Mouse (Mus musculus): ENCODE data around the gene Slc35f5. TPM values are rescaled to one million over a fixed set of nuclear protein-coding genes. Genes with fewer than 3 reads are reported as not detected.

The Slc35f5 gene
- polyA plus RNA-seq, 1 experiment, result 14.5 TPM

GRCm38 (mm10) chr1:125624376-125625076 is 64.1 kb downstream of the Slc35f5 start:
- TF ChIP-seq USF1 (IDR thresholded peaks at IDR 0.05; ENCODE audit: low read depth) (no peak), CEBPB (IDR thresholded peaks at IDR 0.05; ENCODE audit: insufficient read depth, poor library complexity, severe bottlenecking) (no peak), MYOD1 (IDR thresholded peaks at IDR 0.05; ENCODE audit: control insufficient read depth in 1 of 3, insufficient read length in 2 of 3, low read depth in 2 of 3) (no peak), E2F4 (IDR thresholded peaks at IDR 0.05; ENCODE audit: insufficient read depth) (no peak), REST (IDR thresholded peaks at IDR 0.05; ENCODE audit: insufficient read depth, insufficient read length) (no peak), POLR2AphosphoS2 (IDR thresholded peaks at IDR 0.05; ENCODE audit: insufficient read length, low read depth) (no peak), SRF (IDR thresholded peaks at IDR 0.05; ENCODE audit: control insufficient read depth, insufficient read length, low read depth) (no peak), MAX (IDR thresholded peaks at IDR 0.05; ENCODE audit: low read depth) (no peak), TCF12 (IDR thresholded peaks at IDR 0.05; ENCODE audit: insufficient read depth, poor library complexity, severe bottlenecking) (no peak), TCF3 (IDR thresholded peaks at IDR 0.05; ENCODE audit: insufficient read length, low read depth) (no peak), MYOG (IDR thresholded peaks at IDR 0.05; ENCODE audit: control insufficient read depth in 1 of 3, insufficient read depth in 1 of 3, insufficient read length in 2 of 3, low read depth in 2 of 3) (no peak), POLR2A (IDR thresholded peaks at IDR 0.05; ENCODE audit: insufficient read length, low read depth) (no peak)
- H3K4me2 ChIP-seq (ENCODE audit: low read depth), result no peak overlapping the region
- H3K36me3 ChIP-seq (ENCODE audit: control insufficient read depth, insufficient read depth), result no peaks in the 10 kb centered on the region

DNA sequence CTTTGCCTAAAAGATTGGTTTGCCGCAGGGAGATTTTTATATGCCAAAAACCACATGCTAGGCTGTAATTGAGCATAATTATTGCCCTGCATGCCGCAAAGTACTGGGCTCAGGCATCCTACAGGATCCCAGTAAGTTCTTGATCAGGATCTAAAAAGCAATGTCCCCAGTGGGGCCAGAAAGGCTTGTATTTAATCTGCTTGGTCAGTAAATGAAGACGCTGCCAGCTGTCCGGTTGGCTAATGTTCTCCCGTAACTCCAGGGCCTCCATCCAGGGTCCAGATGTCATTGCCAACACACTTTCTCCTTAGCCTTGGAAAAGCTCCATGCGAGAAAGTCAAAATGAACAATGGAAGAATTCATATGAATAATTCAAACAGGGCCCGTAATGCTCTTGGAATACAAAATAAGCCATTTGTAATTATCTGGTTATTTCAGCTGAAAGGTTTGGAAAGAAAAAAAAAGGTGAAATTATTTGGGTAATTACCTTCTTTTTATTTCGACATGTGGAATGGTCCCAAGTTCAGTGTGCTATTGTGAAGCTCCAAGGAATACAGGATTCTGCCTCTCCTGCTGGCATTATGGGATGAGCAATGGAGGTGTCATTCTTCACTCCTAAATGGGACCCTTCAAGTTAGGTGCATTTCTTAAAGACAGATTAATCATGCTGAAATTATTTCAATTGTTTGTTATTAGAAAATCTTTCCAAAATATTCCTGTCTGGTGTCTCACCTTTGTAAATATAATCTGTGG is 79.3 kb downstream of the Slc35f5 start:
- Histone ChIP-seq H3K27me3 (ENCODE audit: control insufficient read depth, insufficient read depth, insufficient read length) (no peaks in the 10 kb centered on the region), H3ac (ENCODE audit: control insufficient read depth, insufficient read length) (no peak overlapping the region), H3K4me2 (ENCODE audit: low read depth) (peak overlapping the region; percentile 0), H3K79me2 (ENCODE audit: control insufficient read depth, insufficient read depth) (no peaks in the 10 kb centered on the region), H3K4me3 (no peak overlapping the region), H3K36me3 (ENCODE audit: control insufficient read depth, insufficient read depth) (no peaks in the 10 kb centered on the region)
- no peak for TF ChIP-seq CEBPB (IDR thresholded peaks at IDR 0.05; ENCODE audit: insufficient read depth, poor library complexity, severe bottlenecking)
- no peak for TF ChIP-seq TCF3 (IDR thresholded peaks at IDR 0.05; ENCODE audit: insufficient read length, low read depth)
- TF ChIP-seq POLR2A (IDR thresholded peaks at IDR 0.05; ENCODE audit: insufficient read length, low read depth), result no peak
- no peak for TF ChIP-seq TCF12 (IDR thresholded peaks at IDR 0.05; ENCODE audit: insufficient read depth, poor library complexity, severe bottlenecking)
- TF ChIP-seq MYOG (IDR thresholded peaks at IDR 0.05; ENCODE audit: control insufficient read depth in 1 of 3, insufficient read depth in 1 of 3, insufficient read length in 2 of 3, low read depth in 2 of 3), result no peak
- TF ChIP-seq USF1 (IDR thresholded peaks at IDR 0.05; ENCODE audit: low read depth), result no peak
- TF ChIP-seq POLR2AphosphoS2 (IDR thresholded peaks at IDR 0.05; ENCODE audit: insufficient read length, low read depth), result no peak
- no peak for TF ChIP-seq E2F4 (IDR thresholded peaks at IDR 0.05; ENCODE audit: insufficient read depth)
- TF ChIP-seq MYOD1 (IDR thresholded peaks at IDR 0.05; ENCODE audit: control insufficient read depth in 1 of 3, insufficient read length in 2 of 3, low read depth in 2 of 3), result no peak
- TF ChIP-seq REST (IDR thresholded peaks at IDR 0.05; ENCODE audit: insufficient read depth, insufficient read length), result no peak
- no peak for TF ChIP-seq SRF (IDR thresholded peaks at IDR 0.05; ENCODE audit: control insufficient read depth, insufficient read length, low read depth)
- TF ChIP-seq MAX (IDR thresholded peaks at IDR 0.05; ENCODE audit: low read depth), result no peak

More at GRCm38 (mm10) chr1:125624376-125625076, 64.1 kb downstream of the Slc35f5 start:
- H3K4me3 ChIP-seq, result no peak overlapping the region
- no peaks in the 10 kb centered on the region for H3K79me2 ChIP-seq (ENCODE audit: control insufficient read depth, insufficient read depth)
- no peaks in the 10 kb centered on the region for H3K27me3 ChIP-seq (ENCODE audit: control insufficient read depth, insufficient read depth, insufficient read length)
- H3ac ChIP-seq (ENCODE audit: control insufficient read depth, insufficient read length), result no peak overlapping the region

- Histone ChIP-seq H3K79me2 (ENCODE audit: control insufficient read depth, insufficient read depth) (no peaks in the 10 kb centered on the region), H3ac (ENCODE audit: control insufficient read depth, insufficient read length) (no peak overlapping the region), H3K27me3 (ENCODE audit: control insufficient read depth, insufficient read depth, insufficient read length) (no peaks in the 10 kb centered on the region), H3K4me2 (ENCODE audit: low read depth) (no peak overlapping the region), H3K4me3 (no peak overlapping the region), H3K36me3 (ENCODE audit: control insufficient read depth, insufficient read depth) (no peaks in the 10 kb centered on the region)
- TF ChIP-seq E2F4 (IDR thresholded peaks at IDR 0.05; ENCODE audit: insufficient read depth) (no peak), USF1 (IDR thresholded peaks at IDR 0.05; ENCODE audit: low read depth) (no peak), TCF12 (IDR thresholded peaks at IDR 0.05; ENCODE audit: insufficient read depth, poor library complexity, severe bottlenecking) (no peak), MYOD1 (IDR thresholded peaks at IDR 0.05; ENCODE audit: control insufficient read depth in 1 of 3, insufficient read length in 2 of 3, low read depth in 2 of 3) (no peak), TCF3 (IDR thresholded peaks at IDR 0.05; ENCODE audit: insufficient read length, low read depth) (no peak), POLR2AphosphoS2 (IDR thresholded peaks at IDR 0.05; ENCODE audit: insufficient read length, low read depth) (no peak), REST (IDR thresholded peaks at IDR 0.05; ENCODE audit: insufficient read depth, insufficient read length) (no peak), CEBPB (IDR thresholded peaks at IDR 0.05; ENCODE audit: insufficient read depth, poor library complexity, severe bottlenecking) (no peak), SRF (IDR thresholded peaks at IDR 0.05; ENCODE audit: control insufficient read depth, insufficient read length, low read depth) (no peak), MYOG (IDR thresholded peaks at IDR 0.05; ENCODE audit: control insufficient read depth in 1 of 3, insufficient read depth in 1 of 3, insufficient read length in 2 of 3, low read depth in 2 of 3) (no peak), POLR2A (IDR thresholded peaks at IDR 0.05; ENCODE audit: insufficient read length, low read depth) (no peak), MAX (IDR thresholded peaks at IDR 0.05; ENCODE audit: low read depth) (no peak)
Observed at GRCm38 (mm10) chr1:125643643-125644042, 83.2 kb downstream of the Slc35f5 start.

Other genes with a start within 250 kb of the Slc35f5 start
- 131 TPM for gene Actr3, start 124.9 kb upstream of the Slc35f5 start, polyA plus RNA-seq (2012; fragmentation: generic; extraction: Trizol)
- gene Gpr39, start 116.4 kb downstream of the Slc35f5 start, polyA plus RNA-seq (2012; fragmentation: generic; extraction: Trizol), result 7.6 TPM

Measured in myocyte (in vitro differentiated cells).